Mouse (Mus musculus): Measurements from ENCODE around the gene Gm38394. TPM values are rescaled to one million over a fixed set of nuclear protein-coding genes. Genes with fewer than 3 reads are reported as not detected.

Gene Gm38394
- polyA plus RNA-seq, 1 experiment from 2014 or later, result 3.6 TPM

DNA sequence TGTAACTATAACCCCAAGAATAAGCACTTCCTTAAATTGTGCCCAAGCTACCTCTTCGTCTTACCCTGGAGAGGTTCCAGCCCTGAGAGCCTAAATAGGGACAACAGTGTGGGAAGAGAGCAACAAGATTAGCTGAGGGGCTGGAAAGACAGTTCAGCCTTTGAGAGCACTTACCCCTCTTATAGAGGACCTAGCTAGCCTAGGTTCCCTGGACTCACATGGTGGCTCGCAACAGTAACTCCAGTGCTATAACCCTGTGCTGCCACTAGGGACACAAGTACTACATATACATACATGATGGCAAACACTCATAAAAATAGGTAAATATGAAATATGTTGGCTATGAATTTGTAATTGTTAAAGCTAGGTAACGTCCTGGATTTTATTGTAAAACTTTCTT, 47.3 kb downstream of the Gm38394 start:
- no peak for ATAC-seq (replicated peaks)
- no peaks in the 10 kb centered on the region for H3K27me3 ChIP-seq
- H3K4me2 ChIP-seq (replicated peaks), result no peak overlapping the region
- no peak overlapping the region for H3K4me3 ChIP-seq
- no peak overlapping the region for H3K9ac ChIP-seq (replicated peaks)
- no peaks in the 10 kb centered on the region for H3K9me3 ChIP-seq
- H3K4me1 ChIP-seq, result peaks cover 9% of the 10 kb centered on the region
- no peak overlapping the region for H3K27ac ChIP-seq (replicated peaks)
- WGBS, result 75% methylated on average over 3 of the region's 3 CpGs
- H3K36me3 ChIP-seq, result peaks cover 14% of the 10 kb centered on the region; the same call in 1 of the 2 replicates

DNA sequence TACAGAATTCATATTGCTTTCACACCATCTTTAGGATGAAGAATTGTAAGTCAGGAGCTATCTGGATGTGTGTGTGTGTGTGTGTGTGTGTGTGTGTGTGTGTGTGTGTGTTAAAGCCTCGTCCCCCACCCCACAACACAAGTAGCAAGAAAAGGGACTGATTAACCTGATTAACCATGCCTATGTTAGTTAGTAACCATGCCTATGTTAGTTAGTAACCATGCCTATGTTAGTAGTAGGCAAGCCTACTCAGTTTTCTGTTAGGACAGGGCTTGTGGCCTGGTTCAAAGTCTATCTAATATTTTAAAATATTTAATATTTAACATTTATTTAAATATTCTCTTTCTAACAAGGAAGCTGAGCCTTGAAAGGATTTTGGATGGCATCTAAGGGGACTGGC, 49.7 kb downstream of the Gm38394 start:
- H3K27ac ChIP-seq (replicated peaks), result no peak overlapping the region
- H3K4me2 ChIP-seq (replicated peaks), result no peak overlapping the region
- 67% methylated on average over 1 of the region's 1 CpGs for WGBS
- H3K27me3 ChIP-seq, result no peaks in the 10 kb centered on the region
- no peak overlapping the region for H3K4me3 ChIP-seq
- no peak overlapping the region for H3K9ac ChIP-seq (replicated peaks)
- peaks cover 22% of the 10 kb centered on the region for H3K36me3 ChIP-seq
- peaks cover 21% of the 10 kb centered on the region for H3K4me1 ChIP-seq
- ATAC-seq (replicated peaks), result no peak
- no peaks in the 10 kb centered on the region for H3K9me3 ChIP-seq

DNA sequence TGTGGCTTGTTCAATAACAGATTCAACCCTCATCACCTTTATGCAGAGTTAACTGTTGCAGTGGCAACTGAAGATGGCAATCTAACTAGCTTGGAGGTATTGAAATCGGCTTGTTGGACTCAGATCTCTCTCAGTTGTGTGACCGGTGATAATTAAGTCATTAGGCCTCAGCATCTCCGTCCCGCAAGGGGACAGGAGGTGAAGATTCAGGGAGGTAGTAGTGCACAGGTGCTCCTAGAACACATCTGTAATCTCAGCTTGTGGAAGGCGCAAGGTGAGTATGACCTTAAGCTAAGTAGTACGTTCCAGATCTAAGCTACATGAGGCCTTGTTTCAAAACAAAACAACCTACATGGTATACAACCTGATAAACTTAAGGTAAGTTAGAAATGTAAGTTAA, 50.5 kb downstream of the Gm38394 start:
- H3K36me3 ChIP-seq, result peaks cover 27% of the 10 kb centered on the region
- H3K4me3 ChIP-seq, result peak overlapping the region; percentile 65; the same call in 1 of the 2 replicates
- ATAC-seq (replicated peaks), result peak; percentile 29; the same call in 1 of the 2 replicates
- 59% methylated on average over 6 of the region's 6 CpGs for WGBS
- H3K27me3 ChIP-seq, result no peaks in the 10 kb centered on the region
- H3K9me3 ChIP-seq, result no peaks in the 10 kb centered on the region
- peaks cover 21% of the 10 kb centered on the region for H3K4me1 ChIP-seq
- peak overlapping the region; percentile 13; the same call in 1 of the 2 replicates for H3K4me2 ChIP-seq (replicated peaks)
- no peak overlapping the region for H3K27ac ChIP-seq (replicated peaks)
- no peak overlapping the region for H3K9ac ChIP-seq (replicated peaks)

DNA sequence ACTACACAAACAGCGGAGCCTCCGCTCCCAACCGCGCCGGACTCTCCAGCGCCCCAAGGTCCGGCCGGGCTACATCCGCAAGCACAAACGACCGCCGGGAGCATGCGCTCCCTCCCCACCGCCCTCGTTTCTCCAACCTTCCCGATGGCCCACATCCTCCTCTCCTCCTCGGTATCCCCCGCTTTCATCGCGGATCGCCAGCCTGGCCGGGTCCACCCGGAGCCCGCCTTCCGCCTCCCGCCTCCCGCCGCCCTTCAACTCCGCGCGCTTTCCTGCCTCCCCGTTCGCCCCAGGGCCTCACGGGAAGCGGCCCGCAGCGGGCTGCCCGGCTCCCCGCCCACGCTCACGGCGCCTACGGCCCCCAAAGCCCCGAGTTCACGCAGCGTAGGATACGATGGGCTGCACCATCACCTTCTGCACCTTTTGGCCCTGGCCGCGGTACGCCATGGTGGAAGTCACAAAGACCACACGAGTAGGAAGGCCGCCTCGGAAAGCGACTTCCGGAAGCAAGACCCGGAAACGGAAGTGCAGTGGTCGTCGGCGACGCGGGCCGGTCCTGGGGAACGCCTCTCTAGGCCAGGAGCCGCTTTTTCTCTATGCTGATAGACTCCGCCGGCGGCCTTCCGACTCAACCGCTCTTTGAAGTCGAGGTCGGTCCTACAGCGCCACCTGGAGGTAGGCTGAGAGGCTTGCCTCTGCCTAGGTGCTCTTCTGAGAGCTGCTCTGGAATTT, 51.2 kb downstream of the Gm38394 start, which contains the start of gene Snrpe:
Snrpe (minus strand) TSS at position 521 of the 732 bp plus-strand sequence.
- peak; percentile 99 for ATAC-seq (replicated peaks)
- WGBS, result under 1% methylated on average over 73 of the region's 73 CpGs

DNA sequence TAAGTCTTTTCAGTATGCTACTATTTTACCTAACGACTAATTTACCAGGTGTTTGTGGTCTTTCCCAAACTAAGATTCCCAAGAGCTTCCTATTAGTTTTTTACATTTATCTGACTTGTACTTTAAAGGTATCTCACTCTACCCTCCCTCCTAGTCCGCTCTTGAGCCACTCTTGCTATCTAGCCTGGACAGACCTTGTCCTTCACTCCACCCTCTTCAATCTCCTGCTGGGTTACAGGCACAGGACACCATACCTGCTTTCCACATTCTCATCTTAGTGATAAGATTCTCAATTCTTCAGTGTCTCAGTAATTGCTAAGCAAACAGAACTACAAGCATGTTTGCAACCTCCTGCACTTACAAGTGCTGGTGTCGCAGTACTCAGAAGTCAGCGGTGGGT, 57.9 kb downstream of the Gm38394 start:
- ATAC-seq (replicated peaks), result no peak
- no peak overlapping the region for H3K4me3 ChIP-seq
- H3K27ac ChIP-seq (replicated peaks), result no peak overlapping the region
- H3K27me3 ChIP-seq, result no peaks in the 10 kb centered on the region
- peaks cover 7% of the 10 kb centered on the region; the same call in 1 of the 2 replicates for H3K4me1 ChIP-seq
- H3K9me3 ChIP-seq, result no peaks in the 10 kb centered on the region
- H3K9ac ChIP-seq (replicated peaks), result no peak overlapping the region
- peaks cover 71% of the 10 kb centered on the region for H3K36me3 ChIP-seq
- 96% methylated on average over 4 of the region's 4 CpGs for WGBS
- no peak overlapping the region for H3K4me2 ChIP-seq (replicated peaks)

More for the DNA sequence above, 51.2 kb downstream of the Gm38394 start, which contains the start of gene Snrpe:
- Histone ChIP-seq H3K27me3 (no peaks in the 10 kb centered on the region), H3K4me2 (replicated peaks) (peak within 1 kb of the TSS; percentile 65), H3K4me1 (peaks cover 21% of the 10 kb centered on the region), H3K9ac (replicated peaks) (peak within 1 kb of the TSS; percentile 74), H3K36me3 (peaks cover 33% of the 10 kb centered on the region), H3K4me3 (peak within 1 kb of the TSS; percentile 65), H3K27ac (replicated peaks) (peak within 1 kb of the TSS; percentile 91), H3K9me3 (no peaks in the 10 kb centered on the region)

DNA sequence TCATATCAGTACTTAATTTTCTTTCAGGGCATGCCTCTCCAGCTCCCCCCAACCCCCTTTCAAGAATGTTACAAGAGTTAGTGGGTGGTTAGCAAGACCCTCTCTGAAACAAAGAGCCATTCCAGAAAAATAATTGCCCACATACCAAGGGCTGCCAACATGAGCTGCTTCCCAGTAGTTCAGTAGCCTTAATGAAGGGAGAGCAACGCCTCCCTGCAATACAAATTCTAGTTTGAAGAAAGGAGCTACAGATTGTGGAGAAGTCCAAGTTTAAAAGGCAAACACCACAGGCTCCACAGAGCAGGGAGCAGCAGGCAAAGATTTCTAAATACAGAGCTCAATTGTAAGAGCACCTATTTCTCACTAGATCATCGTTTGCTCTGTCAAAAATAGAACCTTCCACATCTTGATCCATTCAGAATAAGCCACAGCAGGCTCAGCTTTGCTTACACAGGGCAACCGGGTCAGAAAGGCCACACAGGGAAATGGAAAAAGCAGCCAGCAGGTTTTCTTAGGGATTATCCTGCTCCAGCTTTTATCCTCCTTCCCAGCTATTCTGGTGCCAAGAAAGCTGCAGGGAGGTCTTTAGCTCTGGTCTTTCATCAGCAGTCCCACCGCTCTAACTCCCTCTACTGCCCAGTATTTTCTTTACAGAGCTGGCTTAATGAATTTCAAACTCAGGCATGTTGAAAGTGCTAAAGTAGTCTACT, 64.7 kb downstream of the Gm38394 start:
- peaks cover 7% of the 10 kb centered on the region for H3K4me1 ChIP-seq
- H3K27me3 ChIP-seq, result no peaks in the 10 kb centered on the region
- no peaks in the 10 kb centered on the region for H3K9me3 ChIP-seq
- peak; percentile 84 for ATAC-seq (replicated peaks)
- H3K9ac ChIP-seq (replicated peaks), result peak overlapping the region; percentile 14; the same call in 1 of the 2 replicates
- H3K36me3 ChIP-seq, result peaks cover 4% of the 10 kb centered on the region; the same call in 1 of the 2 replicates
- no peak overlapping the region for H3K4me3 ChIP-seq
- peak overlapping the region; percentile 71 for H3K27ac ChIP-seq (replicated peaks)
- no peak overlapping the region for H3K4me2 ChIP-seq (replicated peaks)
- WGBS, result 0% methylated on average over 4 of the region's 4 CpGs

DNA sequence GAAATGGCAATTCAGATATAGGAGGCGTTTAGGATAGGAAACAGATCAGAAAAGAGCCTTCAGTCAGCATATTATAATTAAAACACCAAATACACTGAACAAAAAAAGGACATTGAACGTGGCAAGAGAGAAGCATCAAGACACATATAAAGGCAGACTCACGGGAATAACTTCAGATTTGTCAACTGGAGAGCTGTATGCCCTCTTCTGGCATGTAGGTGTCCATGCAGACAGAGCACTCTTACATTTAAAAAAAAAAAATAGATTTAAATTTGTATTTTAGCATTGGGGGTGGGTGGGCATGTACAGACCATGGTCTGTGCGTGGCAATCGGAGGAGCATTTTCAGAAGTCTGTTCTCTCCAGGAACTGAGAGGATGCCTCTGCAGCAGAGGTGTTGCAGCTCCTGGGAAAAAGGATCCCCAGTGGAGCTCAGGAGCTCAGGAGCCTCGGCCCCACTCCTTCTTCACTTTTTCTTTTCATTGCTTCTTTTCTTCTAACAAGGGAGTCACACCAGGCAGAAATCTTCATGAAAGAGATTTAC, 75.1 kb downstream of the Gm38394 start:
- Histone ChIP-seq H3K9ac (replicated peaks) (no peak overlapping the region), H3K27ac (replicated peaks) (no peak overlapping the region), H3K4me1 (no peaks in the 10 kb centered on the region), H3K4me2 (replicated peaks) (no peak overlapping the region), H3K9me3 (no peaks in the 10 kb centered on the region), H3K4me3 (no peak overlapping the region), H3K36me3 (no peaks in the 10 kb centered on the region), H3K27me3 (no peaks in the 10 kb centered on the region)
- 76% methylated on average over 6 of the region's 6 CpGs for WGBS
- no peak for ATAC-seq (replicated peaks)

DNA sequence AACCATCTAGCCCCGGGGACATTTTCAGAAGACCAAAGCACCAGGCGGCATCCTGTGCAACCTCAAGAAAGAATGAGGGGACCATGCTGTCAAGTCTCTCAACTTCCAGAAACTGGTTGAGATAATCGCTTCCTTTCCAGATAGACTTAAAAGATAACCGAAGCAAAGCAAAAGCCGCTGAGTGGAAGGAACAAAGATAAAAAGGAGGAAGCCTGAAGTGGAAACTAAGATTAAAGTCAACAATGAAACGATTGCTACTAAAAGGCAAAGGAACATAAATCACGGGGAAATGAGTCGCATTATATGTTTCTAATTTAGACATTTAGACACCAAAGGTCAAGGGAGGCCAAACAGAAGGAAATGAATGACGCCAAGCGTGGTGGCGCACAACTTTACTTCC, 89.8 kb downstream of the Gm38394 start:
- ATAC-seq (replicated peaks), result no peak
- 90% methylated on average over 11 of the region's 11 CpGs for WGBS
- Histone ChIP-seq H3K4me3 (no peak overlapping the region), H3K9me3 (0 out of 2 replicates have a peak, but pooled peaks cover 2% of the 10 kb centered on the region), H3K4me1 (no peaks in the 10 kb centered on the region), H3K36me3 (no peaks in the 10 kb centered on the region), H3K27me3 (no peaks in the 10 kb centered on the region), H3K9ac (replicated peaks) (no peak overlapping the region), H3K4me2 (replicated peaks) (no peak overlapping the region), H3K27ac (replicated peaks) (no peak overlapping the region)

Other genes starting within 250 kb of the Gm38394 start
- 4.6 and 5.1 TPM in 2 replicates for gene Sox13, start 236.9 kb downstream of the Gm38394 start, polyA plus RNA-seq (2015; fragmentation: Nextera tagmentation; extraction: Ambion mirVana)
- gene Snrpe, start 51.0 kb downstream of the Gm38394 start, polyA plus RNA-seq (2015; fragmentation: Nextera tagmentation; extraction: Ambion mirVana), result 550 and 591 TPM in 2 replicates
- not detected in 2 replicates for gene Zbed6, start 433 bp downstream of the Gm38394 start, polyA plus RNA-seq (2015; fragmentation: Nextera tagmentation; extraction: Ambion mirVana)
- not detected in 2 replicates for gene Lax1, start 28.8 kb upstream of the Gm38394 start, polyA plus RNA-seq (2015; fragmentation: Nextera tagmentation; extraction: Ambion mirVana)
- 8.6 and 10.4 TPM in 2 replicates for gene Atp2b4, start 139.7 kb upstream of the Gm38394 start, polyA plus RNA-seq (2015; fragmentation: Nextera tagmentation; extraction: Ambion mirVana)
- 1.6 and 2.2 TPM in 2 replicates for gene Optc, start 246.7 kb upstream of the Gm38394 start, polyA plus RNA-seq (2015; fragmentation: Nextera tagmentation; extraction: Ambion mirVana)

All from forebrain, embryonic 15.5 days (tissue).